Mouse (Mus musculus) kidney, postnatal 0 days (tissue): ENCODE results near the gene Rala. TPM values are rescaled to one million over a fixed set of nuclear protein-coding genes. Genes with fewer than 3 reads are reported as not detected.

Source experiments
- ATAC-seq: fragments of 200-750 bp; cut with Nextera tagmentation; replicated peaks from 2 replicates; pipeline ENCODE4 v1.8.0; 2017; ENCODE audit warnings: low read depth, moderate number of reproducible peaks, moderate TSS enrichment, moderate library complexity; ENCODE audit not compliant: low FRiP score
- DNase-seq: peaks from one replicate; pipeline ENCODE4 v3.0.0-alpha.2; 2016; ENCODE audit warnings: low spot score
- H3K27ac ChIP-seq: fragments of 300-500 bp; sonication (generic); 2 replicates; pipeline ENCODE4 v1.5.1; 2014; ENCODE audit warnings: mild to moderate bottlenecking
- H3K27me3 ChIP-seq: fragments of 300-500 bp; sonication (generic); 2 replicates; pipeline ENCODE4 v1.6.1; 2014; ENCODE audit warnings: low read length, mixed read lengths; ENCODE audit not compliant: insufficient read depth
- H3K36me3 ChIP-seq: fragments of 300-500 bp; sonication (generic); 2 replicates; pipeline ENCODE4 v1.6.1; 2014; ENCODE audit warnings: low read length, mixed read lengths; ENCODE audit not compliant: insufficient read depth
- H3K4me1 ChIP-seq: fragments of 300-500 bp; sonication (generic); replicated peaks from 2 replicates; pipeline ENCODE4 v1.6.1; 2014; ENCODE audit warnings: antibody characterized with exemption, low read length, mixed read lengths; ENCODE audit not compliant: insufficient read depth
- H3K4me2 ChIP-seq: fragments of 300-500 bp; sonication (generic); 2 replicates; pipeline ENCODE4 v1.6.1; 2014; ENCODE audit warnings: mild to moderate bottlenecking, low read length, moderate library complexity, mixed read lengths
- H3K4me3 ChIP-seq: fragments of 300-500 bp; sonication (generic); replicated peaks from 2 replicates; pipeline ENCODE4 v1.5.1; 2014; ENCODE audit warnings: low read depth, low read length
- H3K9ac ChIP-seq: fragments of 300-500 bp; sonication (generic); 2 replicates; pipeline ENCODE4 v1.6.1; 2014; ENCODE audit warnings: low read depth, low read length
- H3K9me3 ChIP-seq: fragments of 300-500 bp; sonication (generic); replicated peaks from 2 replicates; pipeline ENCODE4 v1.6.1; 2016; ENCODE audit warnings: low read length, inconsistent platforms, mixed read lengths
- CTCF ChIP-seq: IDR thresholded peaks from 2 replicates; pipeline ENCODE4 v1.5.1; 2016; ENCODE audit warnings: antibody characterized with exemption, low read depth, mild to moderate bottlenecking, moderate library complexity
- WGBS: fragments of 180-500 bp; shearing (Covaris S2); extraction: QIAGEN DNeasy Blood & Tissue Kit; methylation state at CpG from one replicate; pipeline ENCODE4 v1.1.7; 2014; 5-methylcytosine and 5-hydroxymethylcytosine counted together
- polyA plus RNA-seq: library from polyadenylated mRNA; unstranded; fragments of >200 nt; fragmentation: Nextera tagmentation; extraction: Ambion mirVana; gene quantifications from 2 replicates; pipeline ENCODE4 v1.2.1, GENCODE M21; 2015

Rala gene
- polyA plus RNA-seq, 1 experiment from 2014 or later: 102 TPM

- Histone ChIP-seq H3K9ac (no peak overlapping the region), H3K4me2 (no peak overlapping the region), H3K27ac (no peak overlapping the region), H3K27me3 (no peaks in the 10 kb centered on the region), H3K9me3 (no peaks in the 10 kb centered on the region), H3K4me1 (no peaks in the 10 kb centered on the region), H3K4me3 (no peak overlapping the region), H3K36me3 (no peaks in the 10 kb centered on the region)
- ATAC-seq: no peak
- no peak for TF ChIP-seq CTCF
- DNase-seq: peak; percentile 54
- 50% methylated on average over 9 of the region's 9 CpGs for WGBS
These were observed 87.0 kb downstream of the Rala start for GRCm38 (mm10) chr13:17857046-17857445.

- H3K9me3 ChIP-seq: no peaks in the 10 kb centered on the region
- no peak for ATAC-seq
- H3K36me3 ChIP-seq: no peaks in the 10 kb centered on the region
- peak overlapping the region; percentile 40; the same call in 1 of the 2 replicates for H3K4me2 ChIP-seq
- peak; percentile 22 for DNase-seq
- H3K4me1 ChIP-seq: no peaks in the 10 kb centered on the region
- no peak for TF ChIP-seq CTCF
- 12% methylated on average over 13 of the region's 13 CpGs for WGBS
- no peaks in the 10 kb centered on the region for H3K27me3 ChIP-seq
- H3K9ac ChIP-seq: no peak overlapping the region
- 0 out of 2 replicates have a peak overlapping the region, but pooled peaks have one; percentile 6 for H3K4me3 ChIP-seq
- no peak overlapping the region for H3K27ac ChIP-seq
These were observed 88.4 kb downstream of the Rala start for GRCm38 (mm10) chr13:17855492-17856138.

GRCm38 (mm10) chr13:17854755-17855154 lies 89.3 kb downstream of the Rala start:
- WGBS: 32% methylated on average over 6 of the region's 6 CpGs
- Histone ChIP-seq H3K9ac (no peak overlapping the region), H3K4me3 (no peak overlapping the region), H3K9me3 (no peaks in the 10 kb centered on the region), H3K36me3 (no peaks in the 10 kb centered on the region), H3K27me3 (no peaks in the 10 kb centered on the region), H3K4me1 (no peaks in the 10 kb centered on the region), H3K27ac (no peak overlapping the region), H3K4me2 (no peak overlapping the region)
- no peak for TF ChIP-seq CTCF
- no peak for ATAC-seq
- no peak for DNase-seq

GRCm38 (mm10) chr13:17843336-17843735 lies 100.7 kb downstream of the Rala start:
- no peak overlapping the region for H3K4me2 ChIP-seq
- WGBS: 88% methylated on average over 2 of the region's 2 CpGs
- no peaks in the 10 kb centered on the region; the same call in 1 of the 2 replicates for H3K4me1 ChIP-seq
- no peak overlapping the region for H3K4me3 ChIP-seq
- no peak overlapping the region for H3K9ac ChIP-seq
- H3K9me3 ChIP-seq: no peaks in the 10 kb centered on the region
- ATAC-seq: no peak
- no peak for DNase-seq
- TF ChIP-seq CTCF: no peak
- no peaks in the 10 kb centered on the region for H3K27me3 ChIP-seq
- H3K36me3 ChIP-seq: no peaks in the 10 kb centered on the region
- no peak overlapping the region for H3K27ac ChIP-seq

GRCm38 (mm10) chr13:17842756-17843155 lies 101.3 kb downstream of the Rala start:
- Histone ChIP-seq H3K4me3 (no peak overlapping the region), H3K9ac (no peak overlapping the region), H3K4me1 (no peaks in the 10 kb centered on the region; the same call in 1 of the 2 replicates), H3K4me2 (no peak overlapping the region), H3K27ac (no peak overlapping the region), H3K36me3 (no peaks in the 10 kb centered on the region), H3K27me3 (no peaks in the 10 kb centered on the region), H3K9me3 (no peaks in the 10 kb centered on the region)
- TF ChIP-seq CTCF: no peak
- DNase-seq (no peak), ATAC-seq (no peak)
- WGBS: 68% methylated on average over 4 of the region's 4 CpGs

GRCm38 (mm10) chr13:17839137-17839536 lies 104.9 kb downstream of the Rala start:
- WGBS: 91% methylated on average over 5 of the region's 5 CpGs
- H3K9me3 ChIP-seq: no peaks in the 10 kb centered on the region

More at GRCm38 (mm10) chr13:17839137-17839536, 104.9 kb downstream of the Rala start:
- no peak overlapping the region for H3K4me2 ChIP-seq
- no peak overlapping the region for H3K9ac ChIP-seq
- no peak for ATAC-seq
- no peak for DNase-seq
- H3K27me3 ChIP-seq: no peaks in the 10 kb centered on the region
- H3K4me1 ChIP-seq: no peaks in the 10 kb centered on the region; the same call in 1 of the 2 replicates
- H3K4me3 ChIP-seq: no peak overlapping the region
- no peak for TF ChIP-seq CTCF
- no peak overlapping the region for H3K27ac ChIP-seq
- H3K36me3 ChIP-seq: no peaks in the 10 kb centered on the region
